Mouse (Mus musculus): ENCODE data around the gene Prss41. TPM values are rescaled to one million over a fixed set of nuclear protein-coding genes. Genes with fewer than 3 reads are reported as not detected.
"Not testable (repeated sequence)": the region's sequence is repeated elsewhere in the genome, so short reads cannot be mapped to it uniquely, and the experiment has no call there.

Prss41 gene
- 0.94 and 1.5 TPM in 2 replicates for polyA plus RNA-seq (2015; fragmentation: Nextera tagmentation; extraction: Ambion mirVana)

- 11% methylated on average over 19 of the region's 19 CpGs for WGBS
- ATAC-seq, result no peak
- 0 out of 2 replicates have a peak, but pooled peaks cover 3% of the 10 kb centered on the region for H3K27me3 ChIP-seq
- H3K4me3 ChIP-seq (replicated peaks), result peak within 1 kb of the TSS; percentile 14; the same call in 1 of the 2 replicates
- H3K9me3 ChIP-seq, result no peaks in the 10 kb centered on the region
- no peak within 1 kb of the TSS for H3K27ac ChIP-seq
- H3K9ac ChIP-seq (replicated peaks), result no peak within 1 kb of the TSS
- no peaks in the 10 kb centered on the region for H3K4me1 ChIP-seq (replicated peaks)
- H3K36me3 ChIP-seq, result no peaks in the 10 kb centered on the region
- H3K4me2 ChIP-seq (replicated peaks), result peak within 1 kb of the TSS; percentile 32
These were observed at the start of gene Prss41, which contains the start of gene Prss32 for GRCm38 (mm10) chr17:23843812-23844273. Prss41 (minus strand) TSS chr17:23844172. Prss32 (plus strand) TSS chr17:23843855.

- not testable (repeated sequence) for H3K4me3 ChIP-seq (replicated peaks); H3K27ac ChIP-seq; ATAC-seq; H3K36me3 ChIP-seq; H3K4me2 ChIP-seq (replicated peaks); H3K9me3 ChIP-seq; H3K9ac ChIP-seq (replicated peaks); H3K4me1 ChIP-seq (replicated peaks); H3K27me3 ChIP-seq
- 84% methylated on average over 4 of the region's 4 CpGs for WGBS
These were observed 36.6 kb upstream of the Prss41 start, which contains the start of the genes Dcpp1 and Dcpp2 for GRCm38 (mm10) chr17:23880576-23880975. Dcpp1 (plus strand) TSS chr17:23880876. Dcpp2 (plus strand) TSS chr17:23880880.

- Histone ChIP-seq H3K4me1 (replicated peaks) (no peaks in the 10 kb centered on the region), H3K9me3 (no peaks in the 10 kb centered on the region), H3K27me3 (no peaks in the 10 kb centered on the region), H3K36me3 (no peaks in the 10 kb centered on the region), H3K9ac (replicated peaks) (no peak overlapping the region), H3K4me3 (replicated peaks) (no peak overlapping the region), H3K4me2 (replicated peaks) (no peak overlapping the region), H3K27ac (no peak overlapping the region)
- WGBS, result 74% methylated on average over 2 of the region's 2 CpGs
- ATAC-seq, result no peak
These were observed 33.2 kb upstream of the Prss41 start for GRCm38 (mm10) chr17:23877166-23877565.

GRCm38 (mm10) chr17:23876741-23877140 is 32.8 kb upstream of the Prss41 start:
- Histone ChIP-seq H3K36me3 (no peaks in the 10 kb centered on the region), H3K27me3 (no peaks in the 10 kb centered on the region), H3K4me3 (replicated peaks) (no peak overlapping the region), H3K4me1 (replicated peaks) (no peaks in the 10 kb centered on the region), H3K9me3 (no peaks in the 10 kb centered on the region), H3K9ac (replicated peaks) (no peak overlapping the region), H3K4me2 (replicated peaks) (no peak overlapping the region), H3K27ac (no peak overlapping the region)
- peak; percentile 67; the same call in 1 of the 2 replicates for ATAC-seq
- WGBS, result 54% methylated on average over 3 of the region's 3 CpGs

- H3K36me3 ChIP-seq, result no peaks in the 10 kb centered on the region
- no peaks in the 10 kb centered on the region for H3K27me3 ChIP-seq
- ATAC-seq, result peak; percentile 37; the same call in 1 of the 2 replicates
- no peak overlapping the region for H3K9ac ChIP-seq (replicated peaks)
- no peak overlapping the region for H3K4me2 ChIP-seq (replicated peaks)
- no peak overlapping the region for H3K4me3 ChIP-seq (replicated peaks)
- WGBS, result 46% methylated on average over 8 of the region's 8 CpGs
- no peaks in the 10 kb centered on the region for H3K9me3 ChIP-seq
- no peaks in the 10 kb centered on the region for H3K4me1 ChIP-seq (replicated peaks)
- H3K27ac ChIP-seq, result no peak overlapping the region
These were observed 30.2 kb upstream of the Prss41 start for GRCm38 (mm10) chr17:23873884-23874856.

GRCm38 (mm10) chr17:23868513-23868912 is 24.5 kb upstream of the Prss41 start:
- H3K4me1 ChIP-seq (replicated peaks), result no peaks in the 10 kb centered on the region
- no peak overlapping the region for H3K27ac ChIP-seq
- WGBS, result 90% methylated on average over 11 of the region's 11 CpGs
- H3K4me3 ChIP-seq (replicated peaks), result no peak overlapping the region
- no peak overlapping the region for H3K4me2 ChIP-seq (replicated peaks)
- no peaks in the 10 kb centered on the region for H3K27me3 ChIP-seq
- no peak overlapping the region for H3K9ac ChIP-seq (replicated peaks)
- no peaks in the 10 kb centered on the region for H3K9me3 ChIP-seq
- no peak for ATAC-seq
- H3K36me3 ChIP-seq, result no peaks in the 10 kb centered on the region

GRCm38 (mm10) chr17:23867756-23868155 is 23.8 kb upstream of the Prss41 start, which contains the start of gene Prss21:
Prss21 (plus strand) TSS chr17:23868056.
- no peaks in the 10 kb centered on the region for H3K9me3 ChIP-seq
- no peaks in the 10 kb centered on the region for H3K36me3 ChIP-seq
- no peak within 1 kb of the TSS for H3K4me3 ChIP-seq (replicated peaks)
- no peak within 1 kb of the TSS for H3K9ac ChIP-seq (replicated peaks)
- H3K27me3 ChIP-seq, result no peaks in the 10 kb centered on the region
- no peak within 1 kb of the TSS for H3K27ac ChIP-seq
- H3K4me1 ChIP-seq (replicated peaks), result no peaks in the 10 kb centered on the region
- no peak within 1 kb of the TSS for H3K4me2 ChIP-seq (replicated peaks)
- 81% methylated on average over 15 of the region's 15 CpGs for WGBS
- no peak for ATAC-seq

GRCm38 (mm10) chr17:23862926-23863325 is 19.0 kb upstream of the Prss41 start:
- no peak overlapping the region for H3K4me2 ChIP-seq (replicated peaks)
- H3K9ac ChIP-seq (replicated peaks), result no peak overlapping the region
- no peaks in the 10 kb centered on the region for H3K4me1 ChIP-seq (replicated peaks)
- no peak for ATAC-seq
- H3K36me3 ChIP-seq, result no peaks in the 10 kb centered on the region
- no peak overlapping the region for H3K27ac ChIP-seq
- WGBS, result 84% methylated on average over 4 of the region's 4 CpGs
- 0 out of 2 replicates have a peak, but pooled peaks cover 6% of the 10 kb centered on the region for H3K27me3 ChIP-seq
- no peak overlapping the region for H3K4me3 ChIP-seq (replicated peaks)
- no peaks in the 10 kb centered on the region for H3K9me3 ChIP-seq

GRCm38 (mm10) chr17:23857913-23858312 is 13.9 kb upstream of the Prss41 start:
- H3K27ac ChIP-seq, result no peak overlapping the region
- H3K36me3 ChIP-seq, result no peaks in the 10 kb centered on the region
- H3K4me1 ChIP-seq (replicated peaks), result no peaks in the 10 kb centered on the region
- 0 out of 2 replicates have a peak, but pooled peaks cover 6% of the 10 kb centered on the region for H3K27me3 ChIP-seq
- H3K4me3 ChIP-seq (replicated peaks), result no peak overlapping the region
- ATAC-seq, result no peak
- H3K4me2 ChIP-seq (replicated peaks), result no peak overlapping the region
- no peak overlapping the region for H3K9ac ChIP-seq (replicated peaks)
- H3K9me3 ChIP-seq, result no peaks in the 10 kb centered on the region
- 83% methylated on average over 2 of the region's 2 CpGs for WGBS

GRCm38 (mm10) chr17:23857193-23857592 is 13.2 kb upstream of the Prss41 start:
- Histone ChIP-seq H3K4me1 (replicated peaks) (no peaks in the 10 kb centered on the region), H3K27me3 (0 out of 2 replicates have a peak, but pooled peaks cover 6% of the 10 kb centered on the region), H3K4me2 (replicated peaks) (no peak overlapping the region), H3K9me3 (no peaks in the 10 kb centered on the region), H3K27ac (no peak overlapping the region), H3K36me3 (no peaks in the 10 kb centered on the region), H3K9ac (replicated peaks) (no peak overlapping the region), H3K4me3 (replicated peaks) (no peak overlapping the region)
- no peak for ATAC-seq
- WGBS, result 83% methylated on average over 6 of the region's 6 CpGs

- no peaks in the 10 kb centered on the region for H3K36me3 ChIP-seq
- 86% methylated on average over 10 of the region's 10 CpGs for WGBS
- no peaks in the 10 kb centered on the region for H3K9me3 ChIP-seq
These were observed 10.3 kb upstream of the Prss41 start for GRCm38 (mm10) chr17:23854229-23854765.

GRCm38 (mm10) chr17:23853292-23853691 is 9.3 kb upstream of the Prss41 start:
- Histone ChIP-seq H3K27ac (no peak overlapping the region), H3K9me3 (no peaks in the 10 kb centered on the region), H3K4me3 (replicated peaks) (no peak overlapping the region), H3K4me2 (replicated peaks) (no peak overlapping the region), H3K4me1 (replicated peaks) (no peaks in the 10 kb centered on the region), H3K9ac (replicated peaks) (no peak overlapping the region), H3K36me3 (no peaks in the 10 kb centered on the region), H3K27me3 (0 out of 2 replicates have a peak, but pooled peaks cover 1% of the 10 kb centered on the region)
- ATAC-seq, result peak; percentile 55; the same call in 1 of the 2 replicates
- 36% methylated on average over 5 of the region's 5 CpGs for WGBS

More at GRCm38 (mm10) chr17:23854229-23854765, 10.3 kb upstream of the Prss41 start:
- no peak overlapping the region for H3K4me3 ChIP-seq (replicated peaks)
- no peaks in the 10 kb centered on the region for H3K27me3 ChIP-seq
- H3K9ac ChIP-seq (replicated peaks), result no peak overlapping the region
- ATAC-seq, result no peak
- no peaks in the 10 kb centered on the region for H3K4me1 ChIP-seq (replicated peaks)
- H3K4me2 ChIP-seq (replicated peaks), result no peak overlapping the region
- H3K27ac ChIP-seq, result no peak overlapping the region
